Mouse (Mus musculus) gastrocnemius, postnatal 25 days (tissue): Measurements from ENCODE around the gene Afdn. TPM values are rescaled to one million over a fixed set of nuclear protein-coding genes. Genes with fewer than 3 reads are reported as not detected.

Experiments used
- DNase-seq: peaks from one replicate; pipeline ENCODE4 v3.0.0; 2022
- long read RNA-seq, 2 experiments: library from polyadenylated mRNA; stranded (forward); transcript quantifications; one replicate each; pipeline ENCODE4 v2.0.0; 2021
- total RNA-seq, 2 experiments: library from RNA; stranded (reverse); gene quantifications; 1 replicate in 1 of 2; 2 replicates in 1 of 2; pipeline ENCODE4 v1.2.3; 2021

Afdn gene
- total RNA-seq = 10 to 100 TPM; 47.4 to 50.9 TPM
- long read RNA-seq, experiment 1, partial matches to known transcripts = 1 of 12 reads
- long read RNA-seq, experiment 1, other reads (novel, unspliced or antisense) = 11 of 12 reads
- long read RNA-seq, experiment 2, partial matches to known transcripts = 5 of 16 reads
- long read RNA-seq, experiment 2, other reads (novel, unspliced or antisense) = 10 of 16 reads

GRCm38 (mm10) chr17:13759853-13760627, at the start of gene Afdn:
Gene Afdn, plus strand, starts transcription at chr17:13760539.
- DNase-seq = peak; percentile 85

DNA sequence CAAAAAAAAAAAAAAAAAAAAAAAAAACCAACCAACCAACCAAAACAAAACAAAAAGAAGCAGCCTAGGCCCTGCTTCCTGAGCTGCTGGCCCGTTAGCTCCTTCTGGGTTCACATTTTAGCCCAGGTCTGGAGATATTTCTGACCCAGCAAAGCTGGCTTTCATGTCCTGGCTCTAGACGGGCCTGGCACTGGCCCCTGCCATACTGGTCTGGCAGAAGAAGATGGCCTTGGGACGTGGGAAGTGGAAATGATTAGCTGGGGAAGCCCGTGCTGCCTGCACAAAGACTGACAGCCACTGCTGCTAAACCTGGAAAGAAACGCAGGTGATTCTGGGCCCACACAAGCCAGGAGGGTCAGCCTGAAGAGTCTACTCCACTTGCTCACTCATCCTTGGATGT, 49.2 kb upstream of the Afdn start:
- no peak for DNase-seq

DNA sequence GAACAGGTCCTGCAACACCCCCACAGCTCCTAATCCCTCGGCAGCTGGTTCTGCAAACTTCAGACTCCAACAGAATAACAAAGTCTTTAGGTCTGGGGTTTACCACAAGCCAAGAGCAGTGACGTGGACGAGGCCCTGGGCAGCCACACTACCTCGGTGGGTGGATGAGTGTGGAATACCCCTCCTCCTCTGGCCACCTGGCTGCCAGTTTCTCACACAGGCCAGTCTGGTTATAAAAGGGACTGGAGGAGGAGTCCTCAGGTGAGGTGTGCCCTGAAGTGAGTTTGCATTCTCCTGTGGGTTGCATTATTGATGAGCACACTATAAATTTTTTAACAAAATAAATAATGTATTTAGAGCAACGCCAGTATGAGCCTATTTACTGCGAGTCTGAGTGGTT, 48.2 kb upstream of the Afdn start:
- no peak for DNase-seq

- DNase-seq = no peak
Measured at GRCm38 (mm10) chr17:13712518-13712917, 47.8 kb upstream of the Afdn start.

DNA sequence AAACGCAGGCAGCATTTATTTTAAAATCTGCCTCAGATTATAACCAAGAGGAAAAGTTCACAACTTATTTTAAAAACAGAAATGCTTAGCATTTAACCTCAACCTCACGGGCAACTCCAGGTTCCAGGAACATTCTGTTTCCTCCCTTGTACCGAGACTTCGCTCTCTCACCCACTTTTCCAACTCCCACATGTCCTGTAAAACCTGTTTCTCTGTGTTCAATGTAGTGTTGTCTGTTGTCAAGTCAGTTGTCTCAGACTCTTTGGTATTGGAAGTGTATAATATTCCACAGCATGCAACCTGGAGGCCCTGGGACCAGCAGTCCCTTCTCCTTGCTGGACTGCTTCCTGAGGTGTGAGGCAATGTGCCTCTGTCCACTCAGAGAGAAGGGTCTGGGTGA, 46.2 kb upstream of the Afdn start:
- DNase-seq = no peak

GRCm38 (mm10) chr17:13714654-13715053, 45.7 kb upstream of the Afdn start:
- no peak for DNase-seq

DNA sequence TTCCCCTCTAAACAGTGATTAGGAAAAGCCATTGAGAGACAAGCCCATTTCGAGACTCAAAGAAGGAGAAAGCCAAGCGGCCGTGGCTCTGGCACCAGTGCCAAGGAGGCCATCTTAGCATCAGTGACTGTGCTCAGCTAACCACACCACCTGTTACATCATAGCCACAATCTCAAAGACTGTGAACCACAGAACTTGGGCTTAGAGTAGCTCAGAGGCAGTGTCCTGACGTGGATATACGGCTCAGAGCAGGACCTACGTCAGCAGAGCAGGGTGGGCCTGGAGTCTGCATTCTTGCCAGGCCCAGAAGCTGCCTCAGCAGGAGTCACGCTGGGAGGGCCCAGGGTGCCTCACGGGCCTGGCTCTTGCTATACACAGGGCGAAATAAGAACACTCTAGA, 44.8 kb upstream of the Afdn start:
- DNase-seq = no peak

- no peak for DNase-seq
Measured at GRCm38 (mm10) chr17:13716336-13716735, 44.0 kb upstream of the Afdn start.

DNA sequence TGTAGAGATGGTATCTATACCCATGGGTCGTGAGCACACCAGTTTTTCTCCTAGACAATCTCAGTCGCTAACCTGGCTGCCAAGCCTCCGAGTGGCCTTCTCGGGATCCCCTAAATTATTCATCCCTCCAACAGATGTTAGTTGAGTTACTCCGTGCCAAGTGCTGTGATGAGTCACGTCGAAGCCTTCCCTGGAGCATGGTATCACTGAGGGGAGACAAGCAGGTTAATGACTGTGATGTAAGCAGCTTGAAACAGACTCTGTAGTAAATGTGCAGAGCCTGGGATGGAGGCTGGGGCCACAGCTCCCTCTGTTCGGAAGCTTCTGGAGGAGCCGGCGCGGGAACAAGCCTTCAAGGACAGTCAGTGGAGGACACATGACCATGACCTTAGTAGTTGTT, 42.9 kb upstream of the Afdn start:
- DNase-seq = no peak

DNA sequence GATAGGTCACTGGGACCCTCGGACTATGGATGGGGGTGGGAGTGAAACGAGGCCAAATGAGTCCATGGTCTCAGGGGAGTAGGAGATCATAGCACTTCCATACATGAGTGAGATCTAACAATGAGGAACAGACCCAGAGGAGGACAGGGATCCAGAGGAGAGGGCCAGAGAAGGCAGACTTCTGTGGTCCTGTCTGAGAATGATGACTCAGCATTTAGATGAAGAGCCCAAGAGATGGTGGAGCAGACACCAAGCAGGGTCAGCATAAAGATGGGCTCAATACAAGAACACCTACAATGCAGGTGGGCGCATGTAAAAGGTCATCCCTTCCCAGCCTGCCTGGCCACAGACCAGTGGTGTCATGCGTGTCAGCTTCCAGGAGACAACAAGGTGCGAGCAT, 40.2 kb upstream of the Afdn start:
- no peak for DNase-seq

- DNase-seq = no peak
Measured at GRCm38 (mm10) chr17:13721372-13721771, 39.0 kb upstream of the Afdn start.

DNA sequence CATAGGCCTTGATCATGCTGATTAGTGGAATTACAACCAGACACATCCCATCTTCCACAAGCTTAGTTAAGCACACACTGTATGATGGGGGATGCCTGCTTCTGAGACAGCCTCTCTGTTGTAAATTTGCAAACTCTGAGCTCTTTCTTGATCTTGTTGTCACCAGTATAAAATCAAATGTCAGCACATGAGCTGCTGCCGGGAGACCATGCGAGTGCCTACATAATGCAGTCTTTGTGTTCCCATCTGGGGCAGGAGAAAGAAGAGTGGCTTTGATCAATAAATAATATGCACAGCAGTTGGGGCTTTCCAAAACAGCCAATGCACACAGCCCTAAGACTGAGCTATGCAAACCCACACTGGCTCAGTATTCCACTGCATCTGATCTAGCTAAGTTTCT, 37.9 kb upstream of the Afdn start:
- DNase-seq = no peak

DNA sequence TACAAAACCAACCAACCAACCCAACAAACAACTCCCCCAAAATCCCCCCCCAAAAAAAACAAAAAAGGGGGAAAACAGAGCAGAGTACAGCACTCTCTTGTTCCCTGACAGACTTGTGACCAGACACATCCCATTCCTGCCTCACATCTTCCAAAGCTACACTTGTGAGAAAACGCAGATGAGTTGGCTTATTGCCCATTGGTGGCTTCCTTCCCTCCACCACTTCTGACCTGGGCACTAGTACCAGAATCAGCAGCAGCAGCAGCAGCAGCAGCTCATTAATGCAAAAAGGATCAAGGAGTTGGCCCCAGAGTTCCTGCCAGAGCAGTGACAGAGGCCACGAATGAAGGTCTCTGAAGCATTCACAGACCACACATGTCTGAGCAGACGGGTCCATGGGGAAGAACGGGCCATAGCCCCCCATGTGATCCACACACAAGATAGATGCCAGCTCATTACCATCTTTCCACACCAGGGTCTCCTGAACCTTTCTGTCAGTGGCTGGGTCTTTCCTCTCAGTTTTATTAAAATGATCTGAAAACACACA, 35.3 kb upstream of the Afdn start:
- DNase-seq = no peak

- no peak for DNase-seq
Measured at GRCm38 (mm10) chr17:13726832-13727355, 33.4 kb upstream of the Afdn start.

- DNase-seq = no peak
Measured at GRCm38 (mm10) chr17:13730980-13731726, 29.2 kb upstream of the Afdn start.

GRCm38 (mm10) chr17:13731727-13732112, 28.6 kb upstream of the Afdn start:
- DNase-seq = no peak

DNA sequence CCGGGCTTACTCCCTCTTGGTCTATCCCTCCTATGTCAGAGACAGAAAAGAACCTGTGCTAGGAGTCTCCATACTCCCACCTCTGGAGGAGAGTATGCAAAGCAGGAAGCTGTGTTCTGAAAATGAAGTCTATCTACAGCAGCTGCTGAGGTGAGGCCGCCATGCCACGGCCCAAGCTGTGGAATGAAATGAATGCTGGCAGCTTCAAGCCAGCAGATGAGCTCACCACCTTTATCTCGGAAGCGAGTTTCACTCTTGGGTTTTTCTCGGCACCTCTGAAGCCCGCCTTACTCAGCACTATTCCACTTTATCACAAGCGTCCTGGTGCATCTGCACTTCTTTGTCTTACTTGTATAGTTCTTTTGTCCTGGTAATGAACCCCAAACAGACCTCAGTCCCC, 27.7 kb upstream of the Afdn start:
- DNase-seq = no peak

DNA sequence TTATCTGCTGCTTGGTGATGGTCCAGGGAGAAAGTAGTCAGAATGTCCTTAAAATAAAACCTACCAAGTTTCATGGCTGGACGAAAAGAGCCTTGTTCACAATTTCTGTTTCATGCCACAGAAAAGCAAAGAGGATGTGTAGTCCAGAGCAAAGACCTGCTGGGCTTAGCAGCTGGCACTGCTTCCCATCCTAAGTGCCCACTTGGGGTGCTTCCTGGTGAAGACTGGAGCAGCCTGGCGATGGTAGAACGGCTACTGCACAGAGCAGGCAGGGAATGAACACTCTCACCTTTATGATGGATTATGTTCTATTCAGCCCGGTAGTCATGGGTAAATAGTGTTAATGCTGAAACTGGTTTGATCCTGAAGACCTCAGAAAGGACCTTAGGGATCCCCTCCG, 26.4 kb upstream of the Afdn start:
- no peak for DNase-seq

GRCm38 (mm10) chr17:13735057-13735456, 25.3 kb upstream of the Afdn start:
- no peak for DNase-seq

GRCm38 (mm10) chr17:13735803-13736282, 24.5 kb upstream of the Afdn start:
- DNase-seq = no peak

DNA sequence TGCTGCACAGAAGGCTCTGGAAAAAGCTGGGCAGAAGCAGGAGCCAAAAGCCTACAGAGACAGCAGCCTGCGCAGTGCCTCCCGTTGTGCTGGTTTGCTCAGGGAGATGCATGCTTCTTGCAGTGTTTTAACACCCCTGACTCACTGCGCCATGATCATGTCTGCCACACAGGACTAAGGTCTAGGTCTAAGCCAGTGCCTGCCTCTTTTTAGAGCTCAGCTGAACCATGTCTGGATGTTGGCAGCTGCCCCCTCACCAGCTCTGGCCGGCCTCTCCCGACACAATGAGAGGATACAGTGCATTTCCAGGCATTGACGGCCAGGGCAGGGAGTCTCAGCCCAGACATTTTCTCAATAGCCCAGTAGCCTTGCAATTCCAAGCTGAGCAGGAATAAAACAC, 23.0 kb upstream of the Afdn start:
- no peak for DNase-seq

GRCm38 (mm10) chr17:13738121-13738776, 22.1 kb upstream of the Afdn start:
- no peak for DNase-seq
